Mouse (Mus musculus) G1E (cell line): Measurements from ENCODE around the gene Car10. TPM values are rescaled to one million over a fixed set of nuclear protein-coding genes. Genes with fewer than 3 reads are reported as not detected.

ENCODE experiments used
- ATAC-seq: 2 replicates; pipeline ENCODE4 v1.8.0; 2016; ENCODE audit warnings: mild to moderate bottlenecking; ENCODE audit not compliant: insufficient number of reproducible peaks, poor library complexity, low FRiP score, severe bottlenecking; ENCODE audit errors: extremely low read depth
- DNase-seq: peaks from one replicate; pipeline ENCODE4 v3.0.0; 2012; ENCODE audit warnings: low spot score
- H3K27me3 ChIP-seq: 2 replicates; pipeline ENCODE4 v1.6.1; 2012; ENCODE audit warnings: mild to moderate bottlenecking, low read length, inconsistent platforms; ENCODE audit not compliant: insufficient read depth
- H3K36me3 ChIP-seq: replicated peaks from 2 replicates; pipeline ENCODE3; 2012; ENCODE audit warnings: mild to moderate bottlenecking, inconsistent platforms
- H3K4me1 ChIP-seq: 2 replicates; pipeline ENCODE4 v1.6.1; 2012; ENCODE audit warnings: low read depth, low read length, inconsistent platforms, mixed read lengths; ENCODE audit not compliant: insufficient read depth
- H3K4me3 ChIP-seq: 2 replicates; pipeline ENCODE4 v1.5.1; 2012; ENCODE audit warnings: low read depth, mild to moderate bottlenecking, inconsistent platforms, low read length, moderate library complexity, mixed read lengths
- H3K9me3 ChIP-seq: replicated peaks from 2 replicates; pipeline ENCODE4 v1.6.1; 2012; ENCODE audit warnings: inconsistent platforms
- CTCF ChIP-seq: IDR thresholded peaks from 2 replicates; pipeline ENCODE4 v1.5.1; 2012; ENCODE audit warnings: low read depth, low read length, inconsistent platforms, mixed read lengths
- GATA1 ChIP-seq: IDR thresholded peaks from 2 replicates; pipeline ENCODE4 v1.6.1; 2012; ENCODE audit warnings: borderline replicate concordance, low read length, inconsistent platforms, mixed read lengths
- GATA2 ChIP-seq: IDR thresholded peaks from 2 replicates; pipeline ENCODE4 v1.6.1; 2012; ENCODE audit warnings: low read depth, low read length, inconsistent platforms, borderline replicate concordance
- POLR2AphosphoS5 ChIP-seq: IDR thresholded peaks from 2 replicates; pipeline ENCODE4 v1.6.1; 2012; ENCODE audit warnings: low read depth, low read length, inconsistent platforms; ENCODE audit not compliant: insufficient replicate concordance
- TAL1 ChIP-seq: conservative IDR thresholded peaks from 2 replicates; pipeline ENCODE4 v1.6.1; 2012; ENCODE audit warnings: low read depth, low read length, inconsistent platforms, mixed read lengths
- polyA plus RNA-seq: library from polyadenylated mRNA; stranded (reverse); fragments of >175 nt; gene quantifications from 2 replicates; pipeline ENCODE4 v1.2.3, GENCODE M21; 2012
- total RNA-seq, 2 experiments: library from RNA; stranded (forward) in 1 of 2; stranded (reverse) in 1 of 2; fragments of 200-1000 nt in 1 of 2; fragments of >200 nt in 1 of 2; fragmentation: Nextera tagmentation in 1 of 2; gene quantifications; 2 replicates each; pipeline ENCODE4 v1.2.3; 2014 to 2017

The Car10 gene
- total and polyA plus RNA-seq, 3 experiments, result not detected

- DNase-seq, result no peak
- Histone ChIP-seq H3K27me3 (no peaks in the 10 kb centered on the region), H3K9me3 (peaks cover 17% of the 10 kb centered on the region), H3K4me1 (no peaks in the 10 kb centered on the region), H3K4me3 (no peak overlapping the region), H3K36me3 (no peaks in the 10 kb centered on the region)
- TF ChIP-seq GATA1 (no peak), POLR2AphosphoS5 (no peak), GATA2 (no peak), TAL1 (no peak), CTCF (no peak)
- ATAC-seq, result no peak
Observed at GRCm38 (mm10) chr11:93640954-93641353, 543.1 kb downstream of the Car10 start.

- no peak for TF ChIP-seq GATA1
- TF ChIP-seq TAL1, result no peak
- TF ChIP-seq POLR2AphosphoS5, result no peak
- no peak for TF ChIP-seq CTCF
- TF ChIP-seq GATA2, result no peak
- Histone ChIP-seq H3K4me1 (no peaks in the 10 kb centered on the region), H3K27me3 (no peaks in the 10 kb centered on the region), H3K9me3 (peaks cover 24% of the 10 kb centered on the region), H3K36me3 (no peaks in the 10 kb centered on the region), H3K4me3 (no peak overlapping the region)
- ATAC-seq (no peak), DNase-seq (no peak)
Observed at GRCm38 (mm10) chr11:93642331-93642730, 544.5 kb downstream of the Car10 start.

DNA sequence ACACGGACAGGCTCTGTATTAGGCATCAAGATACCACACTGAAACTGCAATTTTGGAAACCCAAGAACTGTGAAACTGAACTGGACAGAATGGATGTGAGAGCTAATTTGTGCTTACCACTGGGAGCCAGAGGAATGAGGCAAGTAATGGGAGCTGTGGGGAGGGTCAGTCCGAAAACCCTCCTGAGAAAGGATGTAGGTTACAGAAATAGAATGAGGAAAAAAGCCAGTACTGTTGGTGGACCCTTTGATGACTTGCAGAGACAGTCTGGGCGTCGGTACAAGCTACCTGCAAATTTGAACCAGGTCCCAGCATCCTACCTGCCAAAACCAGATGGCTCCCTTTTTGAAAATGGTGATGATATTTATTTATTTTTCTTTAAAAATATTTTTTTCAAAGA lies 545.2 kb downstream of the Car10 start:
- TF ChIP-seq GATA2 (no peak), TAL1 (no peak), POLR2AphosphoS5 (no peak), GATA1 (no peak)
- DNase-seq, result no peak

GRCm38 (mm10) chr11:93643436-93643835 lies 545.6 kb downstream of the Car10 start:
- ATAC-seq (no peak), DNase-seq (no peak)
- Histone ChIP-seq H3K27me3 (no peaks in the 10 kb centered on the region), H3K4me3 (no peak overlapping the region), H3K9me3 (peaks cover 29% of the 10 kb centered on the region), H3K36me3 (no peaks in the 10 kb centered on the region), H3K4me1 (no peaks in the 10 kb centered on the region)
- TF ChIP-seq GATA1, result no peak
- TF ChIP-seq TAL1, result no peak
- no peak for TF ChIP-seq POLR2AphosphoS5
- no peak for TF ChIP-seq GATA2
- TF ChIP-seq CTCF, result no peak

More for the DNA sequence above, 545.2 kb downstream of the Car10 start:
- Histone ChIP-seq H3K4me1 (no peaks in the 10 kb centered on the region), H3K4me3 (no peak overlapping the region), H3K9me3 (peaks cover 26% of the 10 kb centered on the region), H3K36me3 (no peaks in the 10 kb centered on the region), H3K27me3 (no peaks in the 10 kb centered on the region)
- ATAC-seq, result no peak

DNA sequence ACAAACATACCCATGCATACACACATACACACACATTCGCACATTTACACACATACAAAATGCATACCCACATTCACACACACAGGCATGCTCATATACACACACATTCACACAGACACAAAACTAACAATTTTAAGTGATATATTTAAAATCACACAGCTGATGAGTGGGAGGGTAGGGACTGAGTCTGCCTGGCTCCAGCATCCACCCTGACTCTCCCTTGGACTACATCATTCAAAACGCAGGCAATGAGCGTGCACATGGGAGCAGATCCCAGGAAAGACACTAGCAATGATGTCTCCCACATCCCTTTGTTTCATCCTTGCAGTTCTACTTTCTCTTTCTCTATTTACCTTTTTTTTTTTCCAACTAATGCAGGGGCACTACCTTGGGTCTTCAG lies 548.4 kb downstream of the Car10 start:
- no peak for TF ChIP-seq TAL1
- TF ChIP-seq POLR2AphosphoS5, result no peak
- no peak for TF ChIP-seq GATA1
- TF ChIP-seq CTCF, result no peak
- TF ChIP-seq GATA2, result no peak
- ATAC-seq (no peak), DNase-seq (no peak)
- H3K4me1 ChIP-seq, result no peaks in the 10 kb centered on the region
- no peak overlapping the region for H3K4me3 ChIP-seq
- H3K9me3 ChIP-seq, result peaks cover 37% of the 10 kb centered on the region
- no peaks in the 10 kb centered on the region for H3K36me3 ChIP-seq
- no peaks in the 10 kb centered on the region for H3K27me3 ChIP-seq
